Mouse (Mus musculus) inflammation-experienced regulatory T-cells, adult 16 weeks (primary cell): ENCODE data around the gene Slc25a14. TPM values are rescaled to one million over a fixed set of nuclear protein-coding genes. Genes with fewer than 3 reads are reported as not detected.

Experiments
- polyA plus RNA-seq: library from polyadenylated mRNA; unstranded; fragments of 100-300 nt; shearing (Covaris generic); gene quantifications from one replicate; pipeline ENCODE4 v1.2.1, GENCODE M21; 2017

The Slc25a14 gene
- 14.9 TPM for polyA plus RNA-seq

GRCm38 (mm10) chrX:48623379-48624053 is at the start of gene Slc25a14:
Slc25a14 (plus strand) TSS chrX:48623413.

GRCm38 (mm10) chrX:48594099-48594760 is 29.0 kb upstream of the Slc25a14 start, which contains the start of gene Zfp280c:
Zfp280c (minus strand) TSS chrX:48594504.

GRCm38 (mm10) chrX:48674171-48674570 is 51.0 kb downstream of the Slc25a14 start, which contains the start of gene Gpr119:
Gpr119 (minus strand) TSS chrX:48674478.

GRCm38 (mm10) chrX:48694864-48695371 is 71.7 kb downstream of the Slc25a14 start, which contains the start of gene Rbmx2:
Rbmx2 (plus strand) TSS chrX:48695004.

Other genes starting within 250 kb of the Slc25a14 start
- 30.5 TPM for gene Elf4, start 160.3 kb upstream of the Slc25a14 start, polyA plus RNA-seq
- gene Aifm1, start 109.8 kb upstream of the Slc25a14 start, polyA plus RNA-seq: 56.4 TPM
- gene Rab33a, start 104.1 kb upstream of the Slc25a14 start, polyA plus RNA-seq: 0.43 TPM
- gene Zfp280c, start 28.9 kb upstream of the Slc25a14 start, polyA plus RNA-seq: 16.3 TPM
- not detected for gene Gpr119, start 51.1 kb downstream of the Slc25a14 start, polyA plus RNA-seq
- 22.7 TPM for gene Rbmx2, start 71.6 kb downstream of the Slc25a14 start, polyA plus RNA-seq